Mouse (Mus musculus) MEL (cell line): ENCODE data around the gene Mcpt2. TPM values are rescaled to one million over a fixed set of nuclear protein-coding genes. Genes with fewer than 3 reads are reported as not detected.
A peak's percentile ranks its signal among the peaks of the same experiment; 100 is the strongest.
"Not testable (repeated sequence)": the region's sequence is repeated elsewhere in the genome, so short reads cannot be mapped to it uniquely, and the experiment has no call there.

Source experiments
- DNase-seq: peaks from one replicate; pipeline ENCODE4 v3.0.0; 2011; ENCODE audit warnings: low read depth, low spot score
- H3K27ac ChIP-seq: 2 replicates; pipeline ENCODE4 v1.5.1; 2012; ENCODE audit warnings: low read depth, mild to moderate bottlenecking, control low read depth, low read length, moderate library complexity; ENCODE audit not compliant: control insufficient read depth
- H3K27me3 ChIP-seq, 2 experiments: fragments of 150-350 bp in 1 of 2; sonication (generic) in 1 of 2; 2 replicates each; pipeline ENCODE4 v1.6.1; 2012; ENCODE audit warnings: low read length in 2 of 2, mild to moderate bottlenecking in 2 of 2, improper control_type of control experiment in 1 of 2, moderate library complexity in 1 of 2; ENCODE audit not compliant: insufficient read depth in 2 of 2, control insufficient read depth in 1 of 2
- H3K36me3 ChIP-seq, 2 experiments: 2 replicates each; pipeline ENCODE4 v1.6.1; 2012 to 2014; ENCODE audit warnings: low read length in 2 of 2, improper control_type of control experiment in 1 of 2, inconsistent platforms in 1 of 2, mild to moderate bottlenecking in 1 of 2; ENCODE audit not compliant: insufficient read depth in 2 of 2, control insufficient read depth in 1 of 2
- H3K4me1 ChIP-seq, 2 experiments: fragments of 150-350 bp in 1 of 2; sonication (generic) in 1 of 2; 2 replicates each; pipeline ENCODE4 v1.6.1; 2012; ENCODE audit warnings: low read length in 2 of 2, improper control_type of control experiment in 1 of 2, mild to moderate bottlenecking in 1 of 2; ENCODE audit not compliant: insufficient read depth in 2 of 2, control insufficient read depth in 1 of 2
- H3K4me3 ChIP-seq, 2 experiments: fragments of 150-350 bp in 1 of 2; sonication (generic) in 1 of 2; 2 replicates each; pipeline ENCODE4 v1.5.1; 2012; ENCODE audit warnings: low read depth in 2 of 2, low read length in 2 of 2, mild to moderate bottlenecking in 2 of 2, moderate library complexity in 2 of 2, control low read depth in 1 of 2, improper control_type of control experiment in 1 of 2; ENCODE audit not compliant: control insufficient read depth in 1 of 2, insufficient read depth in 1 of 2
- H3K79me2 ChIP-seq: 2 replicates; pipeline ENCODE4 v1.6.1; 2012; ENCODE audit warnings: mild to moderate bottlenecking, low read length, moderate library complexity; ENCODE audit not compliant: control insufficient read depth, poor library complexity, insufficient read depth
- H3K9ac ChIP-seq: 2 replicates; pipeline ENCODE4 v1.6.1; 2012; ENCODE audit warnings: low read depth, mild to moderate bottlenecking, control low read depth, low read length, moderate library complexity; ENCODE audit not compliant: control insufficient read depth, poor library complexity, severe bottlenecking
- H3K9me3 ChIP-seq: fragments of 150-350 bp; sonication (generic); replicated peaks from 2 replicates; pipeline ENCODE4 v1.6.1; 2012; ENCODE audit warnings: mild to moderate bottlenecking, low read length, improper control_type of control experiment, moderate library complexity; ENCODE audit not compliant: insufficient read depth
- CHD1 ChIP-seq: IDR thresholded peaks from 2 replicates; pipeline ENCODE4 v1.6.1; 2012; ENCODE audit warnings: low read depth, mild to moderate bottlenecking, inconsistent platforms, low read length, improper control_type of control experiment
- ELF1 ChIP-seq: IDR thresholded peaks from 2 replicates; pipeline ENCODE4 v1.6.1; 2014; ENCODE audit warnings: low read depth, mild to moderate bottlenecking, inconsistent platforms, low read length, improper control_type of control experiment, moderate library complexity
- EP300 ChIP-seq, 2 experiments: IDR thresholded peaks; 2 replicates each; pipeline ENCODE4 v1.6.1; 2011; ENCODE audit warnings: improper control_type of control experiment in 2 of 2, low read length in 2 of 2, low read depth in 1 of 2, mild to moderate bottlenecking in 1 of 2
- GATA1 ChIP-seq: IDR thresholded peaks from 2 replicates; pipeline ENCODE4 v1.6.1; 2011; ENCODE audit warnings: low read depth, low read length, improper control_type of control experiment
- POLR2AphosphoS2 ChIP-seq: IDR thresholded peaks from 2 replicates; pipeline ENCODE4 v1.6.1; 2011; ENCODE audit warnings: low read length, improper control_type of control experiment
- RCOR1 ChIP-seq: IDR thresholded peaks from 2 replicates; pipeline ENCODE4 v1.6.1; 2012; ENCODE audit warnings: low read depth, mild to moderate bottlenecking, inconsistent platforms, low read length, improper control_type of control experiment
- TAL1 ChIP-seq: IDR thresholded peaks from 2 replicates; pipeline ENCODE4 v1.6.1; 2012; ENCODE audit warnings: mild to moderate bottlenecking, inconsistent platforms, low read length, moderate library complexity, mixed read lengths
- TCF12 ChIP-seq: IDR thresholded peaks from 2 replicates; pipeline ENCODE4 v1.6.1; 2014; ENCODE audit warnings: low read depth, mild to moderate bottlenecking, inconsistent platforms, low read length, improper control_type of control experiment, moderate library complexity
- UBTF ChIP-seq: IDR thresholded peaks from 2 replicates; pipeline ENCODE4 v1.6.1; 2012; ENCODE audit warnings: low read depth, mild to moderate bottlenecking, inconsistent platforms, low read length, improper control_type of control experiment, moderate library complexity, borderline replicate concordance; ENCODE audit not compliant: insufficient read depth
- polyA plus RNA-seq, 2 experiments: library from polyadenylated mRNA; stranded (reverse) in 1 of 2; unstranded in 1 of 2; fragments of >175 nt in 1 of 2; fragments of >200 nt in 1 of 2; gene quantifications; 2 replicates each; pipeline versions ENCODE4 v1.2.1 to v1.2.4; 2012; ENCODE audit warnings: low replicate concordance in 2 of 2, low read depth in 1 of 2; ENCODE audit not compliant: insufficient read length in 2 of 2, insufficient read depth in 1 of 2, missing spikeins in 1 of 2
- total RNA-seq: library from RNA; depleted of rRNA; stranded (reverse); fragments of 300-350 nt; gene quantifications from 2 replicates; pipeline ENCODE4 v1.2.3, GENCODE M21; 2012

The Mcpt2 gene
- total and polyA plus RNA-seq, 3 experiments: 1.6 to 25.6 TPM; not detected in 1

DNA sequence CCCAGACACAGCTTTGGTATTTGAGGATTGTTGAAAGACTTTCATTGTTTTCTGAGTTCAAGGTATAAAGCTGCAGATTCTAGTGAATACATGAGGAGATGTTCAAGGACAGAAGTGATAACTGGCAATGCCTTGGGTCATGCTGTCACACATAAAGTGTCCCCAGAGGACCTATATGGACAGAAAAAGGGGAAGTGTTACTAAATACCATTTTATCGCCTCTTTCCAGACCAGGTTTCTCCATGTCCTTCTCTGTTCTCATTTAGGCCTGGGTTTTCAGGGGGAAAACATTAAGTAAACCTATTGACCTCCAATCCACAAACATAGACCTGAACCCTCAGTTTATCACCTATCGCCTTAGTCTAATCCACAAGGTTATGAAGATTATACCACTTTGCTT, 27.9 kb upstream of the Mcpt2 start:
- 0 out of 4 replicates have a peak, but pooled peaks cover 0 to 2% of the 10 kb centered on the region in 2 experiments for H3K27me3 ChIP-seq
- H3K9me3 ChIP-seq: no peaks in the 10 kb centered on the region
- H3K27ac ChIP-seq: no peak overlapping the region
- H3K9ac ChIP-seq: no peak overlapping the region
- peaks cover 0 to 4% of the 10 kb centered on the region in 2 experiments; a peak in 2 of 4 replicates for H3K4me1 ChIP-seq
- no peak overlapping the region for H3K4me3 ChIP-seq
- H3K36me3 ChIP-seq: peaks cover 0 to 8% of the 10 kb centered on the region in 2 experiments; a peak in 2 of 4 replicates
- peak; percentile 51 for DNase-seq
- H3K79me2 ChIP-seq: no peaks in the 10 kb centered on the region
- TF ChIP-seq RCOR1 (no peak), TAL1 (peak; percentile 44), TCF12 (0 out of 2 replicates have a peak, but pooled peaks have one; percentile 26), EP300 (IDR thresholded peaks at IDR 0.05; ENCODE audit: low read depth in 1 of 2, low read length in 2 of 2) (peak; percentile 47 to 75; a peak in 3 of 4 replicates), GATA1 (peak; percentile 12; the same call in 1 of the 2 replicates)

DNA sequence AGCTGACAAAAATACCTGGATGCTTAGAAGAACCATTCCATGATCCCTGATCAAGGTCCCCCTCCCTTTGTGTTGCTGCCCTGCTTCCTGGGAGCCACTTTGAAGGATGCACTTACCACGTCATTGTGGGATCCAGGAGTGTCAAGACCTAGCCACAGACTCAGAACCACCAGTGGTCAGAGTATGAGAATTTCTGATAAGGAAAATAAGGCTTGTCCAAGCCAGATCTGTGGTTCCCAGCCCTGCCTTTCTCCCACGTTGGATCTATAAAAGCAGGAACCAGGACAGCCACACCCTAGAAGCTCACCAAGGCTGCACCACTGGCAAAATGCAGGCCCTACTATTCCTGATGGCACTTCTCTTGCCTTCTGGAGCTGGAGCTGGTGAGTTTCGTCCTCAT, 24.2 kb upstream of the Mcpt2 start, which contains the start of gene Mcpt1:
Mcpt1 (plus strand) TSS at position 301 of the 400 bp plus-strand sequence.
- H3K4me3 ChIP-seq, H3K79me2 ChIP-seq, H3K4me1 ChIP-seq, H3K36me3 ChIP-seq, H3K27me3 ChIP-seq, DNase-seq, H3K9me3 ChIP-seq, H3K27ac ChIP-seq, H3K9ac ChIP-seq: not testable (repeated sequence)

DNA sequence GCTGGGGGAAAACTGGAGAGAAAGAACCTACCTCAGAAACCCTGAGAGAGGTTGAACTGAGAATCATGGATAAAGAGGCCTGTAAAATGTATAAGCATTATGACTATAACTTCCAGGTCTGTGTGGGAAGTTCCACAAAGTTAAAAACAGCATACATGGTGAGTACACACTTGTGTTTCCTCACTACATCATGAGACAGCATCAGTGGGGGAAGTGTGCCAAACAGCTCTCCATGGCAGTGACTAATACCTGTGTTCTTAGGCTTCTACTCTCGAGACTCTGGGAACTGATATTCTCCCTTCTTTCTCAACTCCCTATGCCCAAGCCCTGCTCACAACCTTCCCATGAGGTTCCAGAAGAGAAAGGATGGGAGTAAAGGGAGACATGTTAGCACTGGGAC, 22.4 kb upstream of the Mcpt2 start:
- H3K27ac ChIP-seq: no peak overlapping the region
- no peak overlapping the region for H3K4me3 ChIP-seq
- H3K79me2 ChIP-seq: no peaks in the 10 kb centered on the region
- TF ChIP-seq CHD1: no peak
- no peak for TF ChIP-seq UBTF
- no peak for TF ChIP-seq POLR2AphosphoS2
- TF ChIP-seq ELF1: no peak
- H3K36me3 ChIP-seq: peaks cover 0 to under 1% of the 10 kb centered on the region in 2 experiments; a peak in 2 of 4 replicates
- H3K4me1 ChIP-seq: no peaks in the 10 kb centered on the region
- no peak overlapping the region for H3K9ac ChIP-seq
- DNase-seq: no peak
- H3K27me3 ChIP-seq: no peaks in the 10 kb centered on the region
- no peaks in the 10 kb centered on the region for H3K9me3 ChIP-seq

DNA sequence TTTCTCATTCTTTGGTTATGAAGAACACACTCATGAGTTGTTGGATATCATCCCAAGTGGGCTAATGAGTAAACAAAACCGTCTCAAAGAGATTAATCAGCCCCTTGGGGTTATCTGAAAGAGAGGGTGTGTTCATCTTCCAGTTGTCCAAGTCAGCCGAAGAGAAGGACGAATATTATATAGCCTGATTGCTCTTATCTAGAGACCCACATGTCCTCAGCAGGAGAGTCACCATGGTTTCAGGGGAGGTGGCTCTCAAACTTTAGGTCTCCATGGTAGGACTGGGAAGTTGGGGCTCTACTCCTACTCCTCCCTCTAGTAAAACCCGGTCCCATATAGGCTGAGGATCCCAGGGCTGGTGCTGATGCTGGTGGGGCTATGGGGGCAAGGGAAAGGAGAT, 20.5 kb upstream of the Mcpt2 start:
- H3K9me3 ChIP-seq, H3K79me2 ChIP-seq, H3K27ac ChIP-seq, H3K27me3 ChIP-seq, H3K36me3 ChIP-seq, H3K4me1 ChIP-seq, H3K9ac ChIP-seq, H3K4me3 ChIP-seq: not testable (repeated sequence)
- DNase-seq: peak; percentile 9

DNA sequence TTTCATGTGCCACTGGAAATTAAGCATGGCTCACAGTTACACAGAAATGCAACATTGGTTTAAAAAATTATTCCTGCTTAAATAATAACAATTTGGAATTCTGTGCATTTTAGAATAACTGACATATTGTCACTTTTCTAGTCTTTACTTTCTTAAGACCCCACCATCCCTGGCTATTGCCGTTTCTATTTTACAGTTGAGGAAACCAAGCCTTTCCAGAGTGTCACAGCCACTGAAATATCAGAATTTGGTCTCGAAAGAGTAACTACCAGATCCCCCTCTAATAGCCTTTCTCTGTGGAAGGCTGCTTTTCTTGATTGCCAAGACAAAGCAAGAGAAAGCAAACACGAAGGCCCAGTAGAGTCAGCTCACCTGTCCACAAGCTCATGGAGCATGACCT, 11.4 kb upstream of the Mcpt2 start, which contains the start of gene Mcpt9:
Mcpt9 (minus strand) TSS at position 101 of the 400 bp plus-strand sequence.
- DNase-seq, H3K27me3 ChIP-seq, H3K36me3 ChIP-seq, H3K79me2 ChIP-seq, H3K9ac ChIP-seq, H3K27ac ChIP-seq, H3K9me3 ChIP-seq, H3K4me3 ChIP-seq, H3K4me1 ChIP-seq: not testable (repeated sequence)
